Mouse (Mus musculus) heart, embryonic 10.5 days (tissue): ENCODE results near the gene Fam129c. TPM values are rescaled to one million over a fixed set of nuclear protein-coding genes. Genes with fewer than 3 reads are reported as not detected.

Experiments used
- DNase-seq: peaks from one replicate; pipeline ENCODE4 v3.0.0-alpha.2; 2017; ENCODE audit warnings: low spot score
- H3K27ac ChIP-seq: fragments of 300-500 bp; sonication (generic); 2 replicates; pipeline ENCODE4 v1.5.1; 2016; ENCODE audit warnings: mild to moderate bottlenecking
- H3K27me3 ChIP-seq: fragments of 300-500 bp; sonication (generic); 2 replicates; pipeline ENCODE4 v1.6.1; 2016; ENCODE audit warnings: mild to moderate bottlenecking; ENCODE audit not compliant: poor library complexity, insufficient read depth, severe bottlenecking
- H3K36me3 ChIP-seq: fragments of 300-500 bp; sonication (generic); 2 replicates; pipeline ENCODE4 v1.6.1; 2016; ENCODE audit warnings: mild to moderate bottlenecking, moderate library complexity
- H3K4me1 ChIP-seq: fragments of 300-500 bp; sonication (generic); 2 replicates; pipeline ENCODE4 v1.6.1; 2016; ENCODE audit warnings: mild to moderate bottlenecking
- H3K4me3 ChIP-seq: fragments of 300-500 bp; sonication (generic); 2 replicates; pipeline ENCODE4 v1.5.1; 2016; ENCODE audit warnings: mild to moderate bottlenecking, moderate library complexity
- H3K9me3 ChIP-seq: fragments of 300-500 bp; sonication (generic); 2 replicates; pipeline ENCODE4 v1.6.1; 2016; ENCODE audit warnings: mild to moderate bottlenecking, moderate library complexity
- WGBS: fragments of 180-500 bp; shearing (Covaris S2); methylation state at CpG from one replicate; pipeline ENCODE4 v1.1.7; 2016; 5-methylcytosine and 5-hydroxymethylcytosine counted together
- polyA plus RNA-seq: library from polyadenylated mRNA; unstranded; fragments of >200 nt; fragmentation: Nextera tagmentation; extraction: Ambion mirVana; gene quantifications from 2 replicates; pipeline ENCODE4 v1.2.1, GENCODE M21; 2016

Fam129c gene
- polyA plus RNA-seq, 1 experiment from 2014 or later: 3.6 TPM

DNA sequence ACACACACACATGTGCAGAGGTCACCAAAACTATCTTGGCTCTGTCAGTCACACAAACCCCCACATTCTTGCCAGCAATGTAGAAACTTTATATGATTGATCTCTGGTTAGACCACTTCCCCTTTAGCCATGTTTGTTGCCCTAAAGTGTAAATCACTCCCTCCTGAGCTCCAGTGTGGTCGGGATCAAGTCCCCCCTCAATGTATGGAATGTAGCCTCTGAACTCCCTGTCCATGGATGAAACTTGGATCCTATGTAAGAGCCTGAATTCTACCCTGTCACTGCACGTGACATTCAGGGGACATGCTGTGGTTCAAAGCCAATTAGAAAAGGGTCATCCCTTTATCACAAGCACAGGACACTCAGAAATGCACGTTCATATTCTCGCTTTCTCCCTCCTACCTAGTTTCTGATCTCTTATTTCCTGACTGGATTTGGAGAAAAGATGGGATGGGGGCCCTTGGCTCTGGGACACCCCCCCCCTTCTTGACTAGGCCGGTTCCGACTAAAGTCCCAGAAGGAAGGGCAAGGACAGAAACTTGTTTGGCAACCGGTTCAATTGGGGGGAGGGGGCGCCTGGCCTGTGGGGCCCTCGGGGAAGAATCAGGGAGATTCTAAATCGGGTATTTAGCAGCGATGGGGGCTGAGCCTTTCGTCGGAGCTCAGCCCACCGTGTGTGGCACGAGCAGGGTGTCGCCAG lies 31.1 kb downstream of the Fam129c start:
- no peak for DNase-seq
- 9% methylated on average over 16 of the region's 16 CpGs for WGBS
- peak overlapping the region; percentile 87 for H3K27ac ChIP-seq

DNA sequence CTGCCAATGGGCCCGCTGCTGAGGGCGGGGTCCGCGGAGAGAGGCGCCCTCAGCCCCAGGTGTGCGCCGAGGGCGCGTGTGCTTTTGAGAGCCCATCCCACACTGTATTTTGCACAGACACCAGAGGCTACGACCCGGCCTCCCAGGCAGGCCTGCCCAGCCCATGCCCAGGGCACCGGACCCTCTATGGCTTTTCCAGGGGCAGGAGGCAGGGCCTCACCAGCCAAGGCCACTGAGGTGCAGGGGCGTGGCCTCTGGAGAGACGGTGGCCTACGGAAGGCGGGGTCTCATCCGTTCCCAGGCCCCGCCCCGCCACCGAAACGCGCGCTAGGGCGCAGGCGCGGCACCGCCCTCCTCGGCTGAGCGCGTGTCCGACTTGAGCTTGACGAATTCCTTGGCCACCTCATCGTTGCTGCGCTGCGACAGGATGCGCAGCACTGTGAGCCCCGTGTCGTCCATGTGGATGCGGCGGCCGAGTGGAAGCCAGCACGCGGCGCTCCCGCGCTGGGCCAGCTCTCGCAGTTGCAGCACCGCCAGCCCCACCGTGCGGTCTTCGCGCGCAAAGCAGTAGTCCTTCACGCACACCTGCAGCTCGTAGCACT lies 31.7 kb downstream of the Fam129c start:
- H3K4me1 ChIP-seq: peaks cover 40% of the 10 kb centered on the region
- H3K27ac ChIP-seq: peak overlapping the region; percentile 87

More for the DNA sequence above, 31.1 kb downstream of the Fam129c start:
- H3K27me3 ChIP-seq: peaks cover 41% of the 10 kb centered on the region
- peak overlapping the region; percentile 64 for H3K4me3 ChIP-seq
- H3K9me3 ChIP-seq: peaks cover 15% of the 10 kb centered on the region
- H3K4me1 ChIP-seq: peaks cover 34% of the 10 kb centered on the region
- H3K36me3 ChIP-seq: peaks cover 24% of the 10 kb centered on the region

DNA sequence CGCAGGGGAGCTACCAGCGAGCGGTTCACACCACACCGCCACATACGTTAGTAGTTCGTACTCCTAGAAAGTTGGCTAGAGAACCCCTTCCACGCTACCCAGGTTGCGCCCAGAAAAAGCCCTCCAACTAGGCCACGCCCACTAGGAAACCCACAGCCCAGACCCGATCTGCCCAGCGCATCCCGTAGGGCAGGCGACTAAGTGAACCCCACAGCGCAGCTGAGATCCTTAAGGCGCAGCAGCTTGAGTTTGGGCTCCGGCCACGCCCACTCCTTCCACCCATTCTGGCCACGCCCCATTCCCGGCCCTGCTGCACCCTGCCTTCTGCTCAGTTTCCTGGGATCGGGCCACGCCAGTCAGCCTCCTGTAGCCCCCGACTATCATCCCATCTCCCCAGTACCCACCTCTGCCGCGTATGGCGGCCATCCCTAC lies 32.3 kb downstream of the Fam129c start:
- no peak for DNase-seq
- Histone ChIP-seq H3K36me3 (peaks cover 11% of the 10 kb centered on the region), H3K27ac (peak overlapping the region; percentile 87), H3K27me3 (peaks cover 54% of the 10 kb centered on the region), H3K4me1 (peaks cover 46% of the 10 kb centered on the region), H3K4me3 (peak overlapping the region; percentile 64), H3K9me3 (peaks cover 12% of the 10 kb centered on the region)
- 5% methylated on average over 25 of the region's 25 CpGs for WGBS

More for the DNA sequence above, 31.7 kb downstream of the Fam129c start:
- peaks cover 12% of the 10 kb centered on the region for H3K9me3 ChIP-seq
- peaks cover 48% of the 10 kb centered on the region for H3K27me3 ChIP-seq
- H3K36me3 ChIP-seq: peaks cover 17% of the 10 kb centered on the region
- WGBS: under 1% methylated on average over 55 of the region's 55 CpGs
- peak overlapping the region; percentile 64 for H3K4me3 ChIP-seq
- DNase-seq: peak; percentile 97

DNA sequence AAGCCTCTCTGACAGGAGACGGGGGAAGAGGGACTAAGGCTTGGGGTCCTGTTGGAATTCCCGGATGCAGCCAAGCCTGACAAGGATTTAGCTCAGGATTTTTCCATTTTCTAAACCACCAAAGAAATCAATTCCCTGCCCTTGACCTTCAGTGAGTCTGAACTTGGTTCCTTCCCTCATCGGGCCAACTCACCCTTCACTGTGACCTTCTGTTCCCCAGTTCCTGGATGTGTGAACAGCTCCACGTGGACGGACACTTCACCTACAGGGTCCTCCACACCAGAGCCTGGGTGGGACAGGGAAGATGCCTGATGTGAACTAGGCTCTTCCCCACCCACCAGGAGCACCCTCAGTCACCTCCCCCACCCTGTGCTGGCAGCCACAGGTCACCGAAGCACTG lies 33.3 kb downstream of the Fam129c start:
- Histone ChIP-seq H3K36me3 (peaks cover 2% of the 10 kb centered on the region), H3K27me3 (peaks cover 63% of the 10 kb centered on the region), H3K4me1 (peaks cover 47% of the 10 kb centered on the region), H3K27ac (no peak overlapping the region), H3K4me3 (no peak overlapping the region), H3K9me3 (peaks cover 12% of the 10 kb centered on the region)
- 86% methylated on average over 6 of the region's 6 CpGs for WGBS
- no peak for DNase-seq

DNA sequence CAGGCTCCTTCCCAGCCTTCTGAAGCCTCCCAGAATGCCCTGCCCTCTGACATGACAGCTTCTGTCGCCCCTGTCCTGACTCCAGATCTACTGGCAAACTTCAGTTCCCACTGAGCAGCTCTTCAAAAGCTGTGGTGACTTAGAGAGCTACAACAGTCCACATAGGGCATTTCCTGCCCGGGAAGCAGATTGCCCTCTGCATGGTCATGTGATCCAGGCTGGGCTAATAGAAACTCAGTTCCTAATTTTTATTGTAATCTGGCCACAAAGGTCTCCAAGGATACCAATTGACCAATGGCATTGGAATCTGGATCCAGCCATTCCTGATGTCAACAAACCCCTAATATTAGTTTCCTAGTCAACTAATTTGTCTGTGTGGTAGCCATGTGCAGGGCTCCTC lies 34.4 kb downstream of the Fam129c start:
- H3K4me1 ChIP-seq: peaks cover 47% of the 10 kb centered on the region
- WGBS: 61% methylated on average over 2 of the region's 2 CpGs
- peaks cover 12% of the 10 kb centered on the region for H3K9me3 ChIP-seq
- no peak for DNase-seq
- H3K27me3 ChIP-seq: peaks cover 69% of the 10 kb centered on the region
- H3K27ac ChIP-seq: no peak overlapping the region
- H3K36me3 ChIP-seq: no peaks in the 10 kb centered on the region
- H3K4me3 ChIP-seq: no peak overlapping the region

DNA sequence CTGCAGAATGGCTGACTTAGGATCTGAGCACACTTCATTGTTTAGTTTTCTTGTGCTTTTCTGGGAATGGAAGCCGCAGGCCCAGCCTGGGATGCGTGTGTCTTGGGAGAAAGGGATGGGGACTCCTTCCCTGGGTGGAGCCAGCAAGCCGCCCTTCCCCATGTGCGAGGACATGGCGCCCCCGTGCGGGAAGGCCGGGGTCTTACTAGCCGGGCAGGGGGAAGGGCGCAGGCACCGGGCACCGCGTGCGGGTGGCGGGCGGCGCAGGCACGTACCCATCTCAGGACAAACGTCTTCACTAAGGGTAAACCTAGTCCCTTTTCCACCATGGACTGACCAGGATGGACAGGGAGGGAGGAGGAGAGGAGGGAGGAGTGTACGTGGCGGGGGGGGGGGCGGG lies 35.7 kb downstream of the Fam129c start:
- Histone ChIP-seq H3K27ac (no peak overlapping the region), H3K9me3 (peaks cover 12% of the 10 kb centered on the region), H3K27me3 (peaks cover 70% of the 10 kb centered on the region), H3K4me1 (peaks cover 40% of the 10 kb centered on the region), H3K4me3 (peak overlapping the region; percentile 41; the same call in 1 of the 2 replicates), H3K36me3 (no peaks in the 10 kb centered on the region)
- 7% methylated on average over 19 of the region's 22 CpGs for WGBS
- no peak for DNase-seq

DNA sequence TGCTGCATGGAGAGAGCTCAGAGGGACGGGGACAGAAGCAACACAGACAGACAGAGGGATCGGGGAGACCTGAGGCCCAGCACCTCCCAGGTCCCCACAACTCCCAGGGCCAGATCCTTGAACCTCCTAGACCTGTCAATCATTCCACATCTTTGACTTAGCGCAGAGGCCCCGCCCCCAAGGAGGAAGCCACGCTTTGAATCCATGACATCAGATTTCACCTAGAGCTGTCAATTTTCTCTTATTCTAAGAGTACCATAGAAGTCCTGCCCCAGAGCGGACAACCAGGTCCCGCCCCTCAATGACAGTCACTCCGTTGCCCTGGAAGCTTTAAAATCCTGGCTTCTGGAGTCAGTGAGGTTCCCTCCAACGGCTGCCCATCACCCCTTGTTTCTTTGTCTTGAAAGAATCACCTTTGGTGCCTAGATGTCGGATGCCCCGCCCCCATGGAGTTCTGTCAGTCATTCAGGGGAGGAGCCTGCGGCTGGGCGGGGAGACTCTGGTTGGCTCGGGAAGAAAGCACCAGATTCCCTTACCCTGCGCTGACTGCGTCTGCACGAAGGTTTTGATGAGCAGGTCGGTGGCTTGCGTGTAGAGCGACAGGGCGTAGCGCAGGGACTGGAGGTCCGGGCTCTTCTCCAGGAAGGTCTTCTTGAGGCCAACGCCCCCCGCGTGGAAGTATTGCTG lies 36.7 kb downstream of the Fam129c start:
- WGBS: 3% methylated on average over 26 of the region's 26 CpGs
- peak overlapping the region; percentile 41 for H3K4me3 ChIP-seq

DNA sequence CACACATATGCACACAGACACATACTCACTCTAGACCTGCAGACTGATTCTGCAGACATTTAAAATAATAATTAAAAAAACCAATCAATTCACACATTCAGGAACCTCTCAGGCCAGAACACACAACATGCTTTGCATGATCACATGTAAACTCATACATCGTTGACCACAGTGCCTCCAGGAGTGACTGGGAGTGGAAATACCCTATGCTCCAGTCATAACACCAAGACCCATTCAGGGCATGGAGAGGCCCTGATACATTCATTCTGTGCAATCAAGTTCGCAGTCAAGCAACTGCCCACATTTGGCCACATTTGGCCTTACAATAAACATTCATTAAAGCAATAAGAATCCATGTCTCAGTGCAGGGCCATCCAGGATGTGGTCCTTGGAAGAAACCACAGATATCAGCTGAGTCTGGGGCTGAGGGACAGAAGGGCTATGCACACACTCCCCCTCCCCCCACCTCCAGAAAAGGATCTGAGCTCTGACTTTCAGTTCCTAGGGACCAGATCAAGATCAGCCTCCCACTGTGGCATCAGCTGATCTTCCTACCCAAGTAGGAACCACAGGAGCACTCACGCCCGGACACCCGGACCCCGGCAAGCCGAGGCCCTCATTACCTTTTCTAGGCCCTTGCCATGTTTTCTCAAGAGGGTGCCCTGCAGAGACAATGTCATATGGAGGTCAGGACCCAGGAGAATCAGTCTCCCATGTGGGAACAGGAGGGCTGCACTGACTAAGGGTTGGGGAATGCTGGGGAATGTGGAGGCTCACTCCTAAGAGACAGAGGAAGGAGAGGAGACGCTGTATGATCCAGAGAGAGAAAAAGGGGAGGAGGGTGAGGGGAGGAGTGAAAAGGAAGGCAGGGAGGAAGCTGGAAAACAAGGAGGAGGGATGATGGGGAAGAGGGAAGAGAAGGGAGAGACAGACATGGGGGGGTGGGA lies 40.0 kb downstream of the Fam129c start:
- WGBS: 41% methylated on average over 8 of the region's 8 CpGs
- peaks cover 20% of the 10 kb centered on the region; the same call in 1 of the 2 replicates for H3K4me1 ChIP-seq
- no peak for DNase-seq
- no peak overlapping the region for H3K4me3 ChIP-seq
- H3K9me3 ChIP-seq: peaks cover 10% of the 10 kb centered on the region
- H3K36me3 ChIP-seq: no peaks in the 10 kb centered on the region
- H3K27me3 ChIP-seq: peaks cover 43% of the 10 kb centered on the region
- H3K27ac ChIP-seq: no peak overlapping the region

More for the DNA sequence above, 36.7 kb downstream of the Fam129c start:
- peaks cover 30% of the 10 kb centered on the region for H3K4me1 ChIP-seq
- peaks cover 12% of the 10 kb centered on the region for H3K9me3 ChIP-seq
- DNase-seq: peak; percentile 87
- H3K27ac ChIP-seq: no peak overlapping the region; the same call in 1 of the 2 replicates
- H3K27me3 ChIP-seq: peaks cover 73% of the 10 kb centered on the region
- no peaks in the 10 kb centered on the region for H3K36me3 ChIP-seq

DNA sequence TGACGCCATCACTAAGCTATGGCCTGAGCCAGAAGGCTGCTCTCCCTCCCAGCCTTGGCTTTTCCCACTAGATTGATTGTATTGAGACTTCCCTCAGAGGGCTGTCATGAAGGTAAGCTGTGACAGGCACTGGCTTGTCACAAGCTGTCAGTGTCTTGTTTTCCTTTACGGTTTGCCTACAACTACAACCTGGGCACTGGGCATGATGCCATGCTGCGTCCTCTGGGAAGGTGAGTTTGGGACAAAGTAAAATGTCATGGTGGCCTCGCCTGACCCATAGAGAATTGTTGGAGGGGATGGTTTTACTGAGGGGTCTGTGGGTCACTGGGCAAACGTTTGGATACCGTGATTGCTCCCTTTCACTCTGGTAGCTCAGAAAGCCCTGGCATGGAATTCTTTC lies 40.9 kb downstream of the Fam129c start:
- DNase-seq: no peak
- H3K27ac ChIP-seq: no peak overlapping the region
- H3K36me3 ChIP-seq: no peaks in the 10 kb centered on the region
- H3K27me3 ChIP-seq: peaks cover 34% of the 10 kb centered on the region
- 68% methylated on average over 6 of the region's 6 CpGs for WGBS
- H3K4me1 ChIP-seq: peaks cover 20% of the 10 kb centered on the region; the same call in 1 of the 2 replicates
- H3K4me3 ChIP-seq: no peak overlapping the region
- peaks cover under 1% of the 10 kb centered on the region for H3K9me3 ChIP-seq

DNA sequence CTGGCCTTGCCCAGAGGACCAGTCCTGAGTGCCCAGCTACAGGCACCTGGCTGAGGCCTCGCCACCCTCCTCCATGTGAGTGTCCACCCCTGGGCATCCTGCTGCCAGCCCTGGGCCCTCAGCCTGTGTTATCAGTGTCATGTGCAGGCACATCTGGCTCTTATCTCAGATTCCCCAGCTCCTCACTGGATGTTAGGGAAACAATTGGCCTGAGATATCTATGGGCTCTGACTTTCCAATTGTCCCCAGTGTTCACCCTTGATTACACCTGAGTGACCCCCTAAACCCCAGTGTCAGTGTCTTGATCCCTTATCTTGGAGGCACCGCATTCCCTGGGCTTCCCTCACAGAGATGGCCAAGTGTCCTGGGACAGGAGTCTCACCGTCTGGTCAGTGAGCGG lies 41.9 kb downstream of the Fam129c start:
- H3K4me3 ChIP-seq: no peak overlapping the region
- H3K27me3 ChIP-seq: peaks cover 26% of the 10 kb centered on the region
- H3K27ac ChIP-seq: no peak overlapping the region
- no peaks in the 10 kb centered on the region for H3K9me3 ChIP-seq
- WGBS: 68% methylated on average over 4 of the region's 4 CpGs
- DNase-seq: no peak
- no peaks in the 10 kb centered on the region for H3K36me3 ChIP-seq
- peaks cover 11% of the 10 kb centered on the region; the same call in 1 of the 2 replicates for H3K4me1 ChIP-seq

DNA sequence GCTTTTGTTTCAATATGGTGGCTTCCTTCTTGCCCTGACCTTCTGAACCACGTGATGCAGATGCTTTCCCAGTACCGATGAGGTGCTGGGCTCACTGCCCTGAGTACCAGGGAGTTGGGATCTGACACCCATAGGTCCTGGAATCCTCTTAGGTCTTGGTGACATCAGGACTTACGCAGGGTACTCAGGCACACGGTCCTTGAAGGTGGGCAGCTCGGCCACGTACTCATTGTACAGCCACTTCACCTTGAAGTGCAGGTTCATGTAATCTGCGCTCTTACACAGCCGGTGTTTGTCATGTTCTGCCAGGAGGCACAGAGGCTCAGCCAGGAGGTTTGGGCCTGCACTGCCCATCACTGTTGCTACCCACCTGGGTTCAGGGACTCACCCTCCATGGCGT lies 48.1 kb downstream of the Fam129c start:
- no peaks in the 10 kb centered on the region for H3K4me1 ChIP-seq
- WGBS: 78% methylated on average over 9 of the region's 9 CpGs
- peaks cover 20% of the 10 kb centered on the region for H3K27me3 ChIP-seq
- no peak overlapping the region for H3K27ac ChIP-seq
- no peaks in the 10 kb centered on the region for H3K36me3 ChIP-seq
- no peak overlapping the region for H3K4me3 ChIP-seq
- DNase-seq: no peak
- H3K9me3 ChIP-seq: no peaks in the 10 kb centered on the region

DNA sequence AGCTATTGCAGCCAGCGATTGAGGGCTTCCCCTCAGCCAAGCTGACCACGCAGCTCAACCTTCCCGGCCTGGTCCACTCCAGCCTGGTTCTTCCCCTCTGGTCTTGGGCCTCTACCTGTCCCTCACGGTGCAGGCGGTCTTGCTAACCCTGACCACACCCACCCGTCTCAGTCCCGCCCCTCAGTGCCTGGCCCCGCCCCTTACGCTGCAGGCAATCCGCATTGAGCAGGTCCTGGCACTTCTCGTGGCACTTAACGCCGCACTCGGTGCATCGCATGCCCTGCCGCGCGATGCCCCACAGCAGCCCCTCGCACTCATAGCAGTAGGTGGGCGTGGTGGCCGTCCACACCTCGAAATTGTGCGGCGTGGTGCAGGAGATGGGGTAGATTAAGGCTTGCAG lies 57.2 kb downstream of the Fam129c start:
- DNase-seq: no peak
- H3K27ac ChIP-seq: no peak overlapping the region
- no peaks in the 10 kb centered on the region for H3K36me3 ChIP-seq
- H3K27me3 ChIP-seq: peaks cover 96% of the 10 kb centered on the region
- 1% methylated on average over 24 of the region's 24 CpGs for WGBS
- peak overlapping the region; percentile 34 for H3K4me3 ChIP-seq
- peaks cover 12% of the 10 kb centered on the region for H3K4me1 ChIP-seq
- no peaks in the 10 kb centered on the region for H3K9me3 ChIP-seq
